ENCODE assay signal across 20 mouse cellular contexts in the genomic region with DNA sequence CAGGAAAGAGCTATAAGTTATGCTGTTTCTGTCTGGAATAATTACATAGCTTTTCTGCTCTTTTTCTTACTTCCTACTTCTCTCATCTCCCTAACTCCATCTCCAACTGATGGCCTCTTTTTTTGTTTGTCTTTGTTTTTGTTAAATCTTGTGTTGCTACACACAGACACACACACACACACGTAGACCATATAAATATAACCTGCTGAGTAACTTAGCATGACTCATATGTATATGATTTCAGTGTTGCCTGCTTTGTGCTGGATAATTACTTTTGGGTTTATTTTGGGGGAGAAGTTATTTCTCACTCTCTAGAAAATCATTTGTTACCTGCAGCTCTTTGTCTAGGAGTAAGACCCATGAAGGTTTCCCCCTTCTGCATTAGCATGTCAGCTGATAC. TPM values are rescaled to one million over a fixed set of nuclear protein-coding genes. Genes with fewer than 3 reads are reported as not detected.
A peak's percentile ranks its signal among the peaks of the same experiment; 100 is the strongest.
DNase-seq lines count a peak whose midpoint lies in the region; ATAC-seq and TF ChIP-seq lines count a peak whose summit lies in the region.
"Had no signal": no experiment of that assay in that cellular context is flagged by ENCODE, and none has a peak within 500 bp of the region (broad histone marks: within the 10 kb centered on the region; RNA-seq: fewer than 3 reads in every experiment).

No protein-coding gene starts in this region.

- H3K27ac ChIP-seq in stomach, postnatal 0 days (replicated peaks): no peak overlapping the region

- H3K4me2 ChIP-seq in stomach, postnatal 0 days (replicated peaks; ENCODE audit: low read depth): no peak overlapping the region

- DNase-seq in frontal cortex, postnatal 25 days (ENCODE audit: low spot score in 2 of 2): no peak
- no peak for DNase-seq in stomach, postnatal 0 days (ENCODE audit: low spot score)
- no peak for DNase-seq in layer of hippocampus, postnatal 36 days
- DNase-seq: adrenal gland, adult 2 months; adrenal gland, adult 8-10 months; adrenal gland, postnatal 10 days; adrenal gland, postnatal 14 days; adrenal gland, postnatal 25 days; adrenal gland, postnatal 36 days; B cell, adult 2 months; cerebellum, adult 11 months; cerebellum, adult 11-12 months; cerebellum, adult 18-20 months had no signal

- WGBS in stomach, postnatal 0 days: 43% methylated on average over 1 of the region's 1 CpGs

- TF ChIP-seq CTCF in stomach, postnatal 0 days (IDR thresholded peaks at IDR 0.05; ENCODE audit: low read depth): no peak

- no peak overlapping the region for H3K4me3 ChIP-seq in stomach, postnatal 0 days (ENCODE audit: low read depth, low read length)

- H3K27me3 ChIP-seq in stomach, postnatal 0 days (ENCODE audit: control insufficient read depth, insufficient read depth, low read length): no peaks in the 10 kb centered on the region
- H3K27me3 ChIP-seq: CH12.LX had no signal

- H3K4me1 ChIP-seq in stomach, postnatal 0 days (replicated peaks; ENCODE audit: control insufficient read depth, insufficient read depth): no peaks in the 10 kb centered on the region

- H3K9ac ChIP-seq in stomach, postnatal 0 days (ENCODE audit: low read length): no peak overlapping the region

- TF ChIP-seq EP300 in stomach, postnatal 0 days (optimal IDR thresholded peaks at IDR 0.05): no peak

- ATAC-seq in frontal cortex, adult (ENCODE audit: low TSS enrichment): peak; percentile 70
- ATAC-seq in stomach, postnatal 0 days (ENCODE audit: low FRiP score, low TSS enrichment): peak; percentile 61; the same call in 1 of the 2 replicates
- ATAC-seq: activated CD4-positive, CD25-positive, alpha-beta regulatory T cell, adult 4 months; CD4-positive, CD25-positive, alpha-beta regulatory T cell, adult 4 months; Patski had no signal

- H3K9me3 ChIP-seq in stomach, postnatal 0 days (ENCODE audit: control insufficient read depth, low read length): no peaks in the 10 kb centered on the region
- H3K9me3 ChIP-seq: G1E had no signal

- no peaks in the 10 kb centered on the region for H3K36me3 ChIP-seq in stomach, postnatal 0 days (ENCODE audit: control insufficient read depth, insufficient read depth, low read length)
- H3K36me3 ChIP-seq: G1E had no signal

RNA-seq across cellular contexts. Expression of a gene that starts 39.3 kb away (rescaled TPM):
- 0.05 and 0.16 TPM in 2 replicates for polyA plus RNA-seq in stomach, postnatal 0 days (2015; fragmentation: Nextera tagmentation; extraction: Ambion mirVana)
- 10 to 100 TPM; 77.7 to 79.6 TPM for total RNA-seq in layer of hippocampus, postnatal 36 days (2021)
- total RNA-seq: CH12.LX, MEL had no signal
- polyA plus RNA-seq: activated CD4-positive, CD25-positive, alpha-beta regulatory T cell, adult 4 months; Patski had no signal
